Comparison of ENCODE assay signal across 9 mouse cellular contexts in the genomic region with DNA sequence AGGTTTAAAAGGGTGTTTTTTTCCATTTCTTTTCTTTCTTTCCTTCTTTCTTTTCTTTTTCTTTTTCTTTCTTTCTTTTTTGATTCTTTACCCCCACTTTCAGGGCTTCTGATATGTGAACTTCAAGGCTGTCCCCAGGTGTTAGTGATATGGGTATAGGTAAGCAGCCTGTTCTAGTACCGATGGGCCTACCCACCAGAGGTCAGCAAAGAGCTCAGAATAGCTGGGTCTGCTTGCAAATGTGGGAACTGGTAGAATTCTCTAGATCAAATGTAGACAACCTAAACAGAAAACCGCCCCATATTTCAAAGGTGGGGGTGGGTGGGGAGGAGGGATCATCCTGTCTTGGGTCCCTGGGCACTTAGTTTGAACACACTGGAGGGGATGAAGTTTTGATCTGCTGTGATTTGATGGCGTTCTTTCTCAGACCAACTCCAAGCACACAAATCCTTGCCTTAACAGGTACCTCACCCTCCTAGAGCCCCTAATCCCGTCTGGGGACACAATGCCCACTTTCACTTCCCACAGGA. TPM values are rescaled to one million over a fixed set of nuclear protein-coding genes. Genes with fewer than 3 reads are reported as not detected.
DNase-seq lines count a peak whose midpoint lies in the region; ATAC-seq and TF ChIP-seq lines count a peak whose summit lies in the region.
"Had no signal": no experiment of that assay in that cellular context is flagged by ENCODE, and none has a peak within 500 bp of the region (broad histone marks: within the 10 kb centered on the region; RNA-seq: fewer than 3 reads in every experiment).

No protein-coding gene starts in this region.

- peaks cover 24% of the 10 kb centered on the region for H3K4me1 ChIP-seq in midbrain, embryonic 10.5 days

- intact Hi-C loops in heart, postnatal 25 days (cut with DNase I), result loop anchor here (1.0 to 5.0 kb wide), 4 partner anchors 141 to 362 kb away; no protein-coding TSS in a partner anchor
- intact Hi-C loops in gastrocnemius, adult 2 months (cut with DNase I), result loop anchor here (1.0 to 5.0 kb wide), 3 partner anchors 235 to 362 kb away; no protein-coding TSS in a partner anchor
- intact Hi-C loops in left cerebral cortex, postnatal 4 days (cut with DNase I), result loop anchor here (2.0 kb wide), 1 partner anchor 547 kb away; no protein-coding TSS in a partner anchor

- peak; percentile 83 for TF ChIP-seq CTCF in gastrocnemius, adult 2 months (IDR thresholded peaks at IDR 0.05)

- 39% methylated on average over 4 of the region's 4 CpGs for WGBS in midbrain, embryonic 10.5 days

- H3K36me3 ChIP-seq in midbrain, embryonic 10.5 days, result no peaks in the 10 kb centered on the region

- H3K4me3 ChIP-seq in gastrocnemius, adult 2 months, result no peak overlapping the region
- no peak overlapping the region for H3K4me3 ChIP-seq in midbrain, embryonic 10.5 days
- H3K4me3 ChIP-seq: myocyte had no signal

- no peaks in the 10 kb centered on the region for H3K9me3 ChIP-seq in midbrain, embryonic 10.5 days (replicated peaks)

- H3K27me3 ChIP-seq in midbrain, embryonic 10.5 days (ENCODE audit: low read depth, poor library complexity, severe bottlenecking), result no peaks in the 10 kb centered on the region; the same call in 1 of the 2 replicates

- DNase-seq in heart, adult 11 months, result peak; percentile 95
- no peak for DNase-seq in heart, postnatal 25 days (ENCODE audit: low spot score)
- peak; percentile 79 for DNase-seq in gastrocnemius, adult 2 months
- peak; percentile 89 for DNase-seq in kidney, adult 18-20 months
- peak; percentile 79 for DNase-seq in left cerebral cortex, postnatal 4 days
- peak; percentile 71 for DNase-seq in midbrain, embryonic 10.5 days (ENCODE audit: low spot score)
- DNase-seq in right cerebral cortex, postnatal 36 days (ENCODE audit: low spot score in 2 of 2), result peak; percentile 70 to 75

- peak; percentile 88 for ATAC-seq in common myeloid progenitor, adult 5-6 weeks (replicated peaks; ENCODE audit: low read depth, poor library complexity, severe bottlenecking)

- 0 out of 2 replicates have a peak overlapping the region, but pooled peaks have one; percentile 24 for H3K27ac ChIP-seq in gastrocnemius, adult 2 months
- 0 out of 2 replicates have a peak overlapping the region, but pooled peaks have one; percentile 25 for H3K27ac ChIP-seq in midbrain, embryonic 10.5 days (replicated peaks)

RNA-seq across cellular contexts. Expression of gene Gnas, which starts 28.1 kb away (rescaled TPM):
- 1,000 to 10,000 TPM; 1,170 to 1,213 TPM for total RNA-seq in heart, postnatal 25 days (2021)
- 226 and 282 TPM in 2 replicates for total RNA-seq in common myeloid progenitor, adult 5-6 weeks (2017)
- 1,000 to 10,000 TPM; 1,330 to 1,331 TPM for total RNA-seq in gastrocnemius, adult 2 months (2021)
- 1,000 to 10,000 TPM; 1,551 to 1,677 TPM for total RNA-seq in left cerebral cortex, postnatal 4 days (2021)
- 1,043 and 1,067 TPM in 2 replicates for polyA plus RNA-seq in midbrain, embryonic 10.5 days (2016; fragmentation: Nextera tagmentation; extraction: Ambion mirVana)

RNA-seq across cellular contexts. Expression of gene Gm20721, which starts 34.3 kb away (rescaled TPM):
- total RNA-seq in heart, postnatal 25 days (2021), result 1 to 10 TPM; 1.6 to 2.2 TPM
- 10.9 and 17.9 TPM in 2 replicates for total RNA-seq in common myeloid progenitor, adult 5-6 weeks (2017)
- 1 to 10 TPM; 1.9 to 3.4 TPM for total RNA-seq in gastrocnemius, adult 2 months (2021)
- 1 to 10 TPM; 2.0 to 2.2 TPM for total RNA-seq in left cerebral cortex, postnatal 4 days (2021)
- 12.7 and 15.2 TPM in 2 replicates for polyA plus RNA-seq in midbrain, embryonic 10.5 days (2016; fragmentation: Nextera tagmentation; extraction: Ambion mirVana)
